Mouse (Mus musculus) bone marrow macrophage, adult 2 months (primary cell): ENCODE measurements around the gene 4930486L24Rik. TPM values are rescaled to one million over a fixed set of nuclear protein-coding genes. Genes with fewer than 3 reads are reported as not detected.

Experiments
- H3K27ac ChIP-seq: 2 replicates; pipeline ENCODE4 v1.5.1; 2012; ENCODE audit warnings: low read depth, low read length; ENCODE audit not compliant: insufficient read depth
- H3K4me1 ChIP-seq: 2 replicates; pipeline ENCODE4 v1.6.1; 2012; ENCODE audit warnings: low read length; ENCODE audit not compliant: control insufficient read depth, insufficient read depth
- H3K4me3 ChIP-seq: 2 replicates; pipeline ENCODE4 v1.5.1; 2012; ENCODE audit warnings: mild to moderate bottlenecking, low read length, moderate library complexity; ENCODE audit not compliant: insufficient read depth
- CTCF ChIP-seq: IDR thresholded peaks from 2 replicates; pipeline ENCODE4 v1.5.1; 2012; ENCODE audit warnings: low read depth, mild to moderate bottlenecking, low read length, moderate library complexity
- POLR2A ChIP-seq: IDR thresholded peaks from 2 replicates; pipeline ENCODE4 v1.6.1; 2012; ENCODE audit warnings: mild to moderate bottlenecking, low read depth, low read length, borderline replicate concordance
- polyA plus RNA-seq: library from polyadenylated mRNA; stranded (reverse); fragments of >200 nt; gene quantifications from 2 replicates; pipeline ENCODE4 v1.2.4, GENCODE M21; 2012; ENCODE audit not compliant: missing spikeins, insufficient read depth, insufficient read length

The 4930486L24Rik gene
- polyA plus RNA-seq, 1 experiment, result not detected

- Histone ChIP-seq H3K4me3 (no peak overlapping the region), H3K27ac (peak overlapping the region; percentile 99), H3K4me1 (peaks cover 15% of the 10 kb centered on the region)
- TF ChIP-seq CTCF (no peak), POLR2A (no peak)
Observed at GRCm38 (mm10) chr13:60839353-60839902, 24.8 kb downstream of the 4930486L24Rik start.

GRCm38 (mm10) chr13:60826052-60826451 lies 38.2 kb downstream of the 4930486L24Rik start:
- TF ChIP-seq CTCF (peak; percentile 72), POLR2A (no peak)
- H3K4me1 ChIP-seq, result 0 out of 2 replicates have a peak, but pooled peaks cover 5% of the 10 kb centered on the region
- no peak overlapping the region for H3K4me3 ChIP-seq
- H3K27ac ChIP-seq, result no peak overlapping the region

DNA sequence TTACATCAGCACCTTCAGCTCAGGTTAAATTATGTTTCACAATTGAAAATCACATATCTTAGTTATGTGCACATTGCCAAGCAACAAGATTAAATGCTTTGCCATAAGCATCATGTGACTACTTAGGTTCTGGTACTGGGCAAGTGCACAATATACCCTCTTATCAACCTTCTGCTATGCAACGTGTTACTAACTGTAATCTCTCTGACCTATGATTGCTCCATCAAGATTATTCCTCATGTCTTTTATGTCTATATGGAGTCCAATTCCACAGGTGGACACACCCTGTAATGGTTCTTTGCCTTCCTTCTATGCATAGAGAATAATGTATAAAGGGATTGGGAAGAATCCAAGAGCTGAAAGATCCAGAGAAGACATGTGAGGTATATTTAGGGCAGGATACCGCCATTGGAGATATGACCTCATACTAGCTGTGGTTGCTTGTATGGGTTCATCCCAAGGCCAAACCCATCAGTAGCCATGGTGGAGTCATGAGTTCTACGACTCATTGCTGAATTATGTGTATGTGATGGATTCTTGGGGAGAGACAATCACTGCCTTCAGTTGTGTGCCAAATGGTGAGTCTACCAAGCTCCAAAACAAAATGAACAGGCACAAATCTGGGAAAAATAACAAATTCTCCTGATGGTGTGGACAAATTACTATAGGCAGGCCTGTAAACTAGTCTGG lies 43.6 kb downstream of the 4930486L24Rik start:
- Histone ChIP-seq H3K4me3 (no peak overlapping the region), H3K4me1 (0 out of 2 replicates have a peak, but pooled peaks cover 2% of the 10 kb centered on the region), H3K27ac (no peak overlapping the region)
- no peak for TF ChIP-seq CTCF
- TF ChIP-seq POLR2A, result no peak

DNA sequence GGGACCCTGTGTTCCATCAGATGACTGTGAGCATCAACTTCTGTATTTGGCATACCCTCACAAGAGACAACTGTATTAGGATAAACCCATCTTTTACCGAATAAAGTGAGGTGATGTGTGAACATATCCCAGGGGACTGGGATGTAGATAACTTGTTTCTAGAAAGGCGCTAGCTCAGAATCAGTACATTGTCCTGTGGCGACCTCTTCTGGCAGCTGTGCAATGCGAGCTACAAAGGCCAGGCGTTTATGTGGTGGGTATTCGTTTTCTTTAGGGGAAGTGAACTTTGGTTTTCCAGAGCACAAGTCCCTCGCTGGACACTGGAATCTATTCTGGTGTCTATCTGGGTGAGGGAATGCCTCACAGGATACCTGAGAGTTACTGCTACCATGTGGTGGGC lies 44.8 kb downstream of the 4930486L24Rik start:
- TF ChIP-seq POLR2A, result no peak
- peak; percentile 63 for TF ChIP-seq CTCF
- no peak overlapping the region for H3K27ac ChIP-seq
- H3K4me3 ChIP-seq, result no peak overlapping the region
- H3K4me1 ChIP-seq, result 0 out of 2 replicates have a peak, but pooled peaks cover 2% of the 10 kb centered on the region

GRCm38 (mm10) chr13:60813722-60814121 lies 50.6 kb downstream of the 4930486L24Rik start:
- H3K27ac ChIP-seq, result no peak overlapping the region
- TF ChIP-seq POLR2A (no peak), CTCF (no peak)
- no peak overlapping the region for H3K4me3 ChIP-seq
- H3K4me1 ChIP-seq, result no peaks in the 10 kb centered on the region

GRCm38 (mm10) chr13:60812768-60813167 lies 51.5 kb downstream of the 4930486L24Rik start:
- H3K4me3 ChIP-seq, result no peak overlapping the region
- H3K27ac ChIP-seq, result no peak overlapping the region
- no peak for TF ChIP-seq CTCF
- no peak for TF ChIP-seq POLR2A
- H3K4me1 ChIP-seq, result no peaks in the 10 kb centered on the region

GRCm38 (mm10) chr13:60809690-60810089 lies 54.6 kb downstream of the 4930486L24Rik start:
- TF ChIP-seq POLR2A, result no peak
- no peak for TF ChIP-seq CTCF

DNA sequence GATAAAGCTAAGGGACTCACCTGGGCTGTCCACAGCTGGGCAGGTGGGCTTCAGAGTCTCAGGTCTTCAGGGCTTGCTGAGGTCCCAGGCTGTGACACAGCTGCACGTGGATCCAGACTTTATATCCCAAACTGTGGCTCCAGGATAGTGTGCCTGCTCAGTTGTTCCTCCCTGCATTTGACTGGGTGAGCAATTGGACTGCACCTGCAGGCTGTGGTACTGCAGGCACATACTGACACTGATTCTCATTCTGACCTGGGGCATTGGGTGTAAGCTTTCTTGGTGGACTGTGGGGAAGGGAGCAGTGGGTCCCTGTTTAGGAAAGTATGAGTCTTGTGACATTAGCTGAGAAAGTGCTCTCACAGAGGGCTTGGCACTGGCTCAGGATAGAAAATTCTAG lies 61.5 kb downstream of the 4930486L24Rik start, which contains the start of gene Ctsll3:
Gene Ctsll3, minus strand, starts transcription at position 101 of the 400 bp plus-strand sequence.
- Histone ChIP-seq H3K4me1 (no peaks in the 10 kb centered on the region), H3K27ac (no peak within 1 kb of the TSS), H3K4me3 (no peak within 1 kb of the TSS)
- TF ChIP-seq POLR2A, result no peak
- TF ChIP-seq CTCF, result no peak

More at GRCm38 (mm10) chr13:60809690-60810089, 54.6 kb downstream of the 4930486L24Rik start:
- H3K27ac ChIP-seq, result no peak overlapping the region
- no peak overlapping the region for H3K4me3 ChIP-seq
- no peaks in the 10 kb centered on the region for H3K4me1 ChIP-seq

Other genes starting within 250 kb of the 4930486L24Rik start
- not detected in 2 replicates for gene BC051665, start 78.1 kb downstream of the 4930486L24Rik start, polyA plus RNA-seq
- not detected in 2 replicates for gene Ctsll3, start 61.6 kb downstream of the 4930486L24Rik start, polyA plus RNA-seq
- 1.7 TPM in 1 of 2 replicates, not detected in the other for gene Gm49392, start 32.4 kb upstream of the 4930486L24Rik start, polyA plus RNA-seq
- 80.7 and 81.4 TPM in 2 replicates for gene Ctla2b, start 33.0 kb upstream of the 4930486L24Rik start, polyA plus RNA-seq
- not detected in 2 replicates for gene Tpbpb, start 40.4 kb upstream of the 4930486L24Rik start, polyA plus RNA-seq
- gene Gm49393, start 71.1 kb upstream of the 4930486L24Rik start, polyA plus RNA-seq, result not detected in 2 replicates
- gene Gm49391, start 72.1 kb upstream of the 4930486L24Rik start, polyA plus RNA-seq, result 15.9 TPM in 1 of 2 replicates, not detected in the other
- 14.7 and 16.8 TPM in 2 replicates for gene Ctla2a, start 72.2 kb upstream of the 4930486L24Rik start, polyA plus RNA-seq
- not detected in 2 replicates for gene Tpbpa, start 77.5 kb upstream of the 4930486L24Rik start, polyA plus RNA-seq
- not detected in 2 replicates for gene Ctsj, start 141.5 kb upstream of the 4930486L24Rik start, polyA plus RNA-seq
- not detected in 2 replicates for gene Ctsq, start 176.2 kb upstream of the 4930486L24Rik start, polyA plus RNA-seq